Mouse (Mus musculus): ENCODE data around the gene Atp6v0e2. TPM values are rescaled to one million over a fixed set of nuclear protein-coding genes. Genes with fewer than 3 reads are reported as not detected.
A peak's percentile ranks its signal among the peaks of the same experiment; 100 is the strongest.

Atp6v0e2 gene
- polyA plus RNA-seq, 1 experiment from 2014 or later = 190 TPM

DNA sequence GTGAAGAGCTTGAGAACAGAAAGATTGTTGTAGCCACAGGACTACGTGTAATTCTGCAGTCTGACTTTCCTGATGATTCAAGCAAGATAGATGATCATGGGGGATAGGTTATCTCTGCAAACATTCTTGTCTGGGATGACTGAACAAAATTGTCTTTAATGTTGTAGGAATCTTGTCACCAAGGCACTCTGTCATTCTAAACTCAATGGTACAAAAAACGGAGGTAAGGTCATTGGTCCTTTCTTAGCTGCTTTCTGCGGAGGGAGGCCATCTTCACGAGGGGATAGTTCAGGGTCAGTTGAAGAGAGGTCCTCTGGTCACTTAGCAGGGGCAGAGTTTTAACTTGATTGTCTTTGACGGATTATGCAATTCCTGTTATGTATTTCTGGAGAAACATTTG, 41.3 kb downstream of the Atp6v0e2 start:
- DNase-seq (no peak), ATAC-seq (ENCODE audit: low FRiP score, low TSS enrichment) (no peak)
- Histone ChIP-seq H3K9me3 (ENCODE audit: control insufficient read depth, low read length) (no peaks in the 10 kb centered on the region), H3K27me3 (ENCODE audit: control insufficient read depth, insufficient read depth, low read length) (no peaks in the 10 kb centered on the region), H3K36me3 (ENCODE audit: control insufficient read depth, insufficient read depth, low read length) (no peaks in the 10 kb centered on the region), H3K9ac (replicated peaks; ENCODE audit: low read length) (no peak overlapping the region), H3K4me1 (ENCODE audit: control insufficient read depth, insufficient read depth, low read length) (no peaks in the 10 kb centered on the region), H3K27ac (replicated peaks; ENCODE audit: low read depth, low read length) (no peak overlapping the region), H3K4me2 (ENCODE audit: low read length) (no peak overlapping the region), H3K4me3 (replicated peaks; ENCODE audit: low read depth, low read length) (no peak overlapping the region)
- WGBS = 70% methylated on average over 5 of the region's 5 CpGs

DNA sequence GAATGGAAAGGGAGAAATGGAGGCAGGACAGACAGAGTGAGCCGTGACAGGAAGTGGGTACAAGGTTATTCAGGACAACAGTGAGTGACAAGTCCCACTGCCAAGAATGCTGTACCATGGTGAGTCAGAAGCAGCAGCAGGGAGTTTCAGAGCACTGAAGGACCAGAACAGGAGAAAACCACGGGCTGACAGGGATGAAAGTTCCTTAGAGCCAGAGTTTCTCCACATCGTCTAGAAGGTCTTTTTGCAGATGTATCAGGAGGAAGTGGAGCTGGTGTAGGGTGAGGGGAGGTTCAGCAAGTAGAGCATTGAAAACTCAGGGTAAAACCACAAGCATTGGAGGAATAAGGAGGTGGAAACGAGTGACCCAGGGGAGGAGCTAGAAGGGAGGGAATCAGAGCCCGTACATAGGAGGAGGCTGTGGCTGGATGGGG, 41.8 kb downstream of the Atp6v0e2 start:
- ATAC-seq (ENCODE audit: low FRiP score, low TSS enrichment) (no peak), DNase-seq (no peak)
- no peaks in the 10 kb centered on the region for H3K4me1 ChIP-seq (ENCODE audit: control insufficient read depth, insufficient read depth, low read length)
- no peaks in the 10 kb centered on the region for H3K9me3 ChIP-seq (ENCODE audit: control insufficient read depth, low read length)
- no peak overlapping the region for H3K4me3 ChIP-seq (replicated peaks; ENCODE audit: low read depth, low read length)
- WGBS = 47% methylated on average over 5 of the region's 5 CpGs
- H3K27me3 ChIP-seq (ENCODE audit: control insufficient read depth, insufficient read depth, low read length) = no peaks in the 10 kb centered on the region
- no peaks in the 10 kb centered on the region for H3K36me3 ChIP-seq (ENCODE audit: control insufficient read depth, insufficient read depth, low read length)
- no peak overlapping the region for H3K4me2 ChIP-seq (ENCODE audit: low read length)
- H3K9ac ChIP-seq (replicated peaks; ENCODE audit: low read length) = no peak overlapping the region
- H3K27ac ChIP-seq (replicated peaks; ENCODE audit: low read depth, low read length) = no peak overlapping the region

DNA sequence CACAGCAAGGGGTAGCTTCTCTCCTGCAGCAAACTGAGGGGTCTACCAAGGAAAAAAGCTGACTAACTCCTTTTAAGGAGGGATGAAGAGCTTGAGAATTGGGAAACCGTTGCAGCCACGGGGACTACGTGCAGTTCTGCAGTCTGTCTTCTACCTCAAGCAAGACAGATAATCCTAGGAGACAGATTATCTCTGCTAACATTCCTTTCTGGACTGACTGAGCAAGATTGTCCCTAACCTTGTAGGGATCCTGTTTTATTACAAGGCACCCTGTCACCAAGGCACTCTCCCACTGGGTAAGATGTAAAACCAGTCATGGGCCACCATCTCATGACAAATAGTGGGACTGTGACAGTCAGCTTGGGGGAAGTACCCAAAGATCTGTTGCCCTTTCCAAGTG, 43.8 kb downstream of the Atp6v0e2 start:
- DNase-seq (no peak), ATAC-seq (ENCODE audit: low FRiP score, low TSS enrichment) (no peak)
- Histone ChIP-seq H3K27ac (replicated peaks; ENCODE audit: low read depth, low read length) (no peak overlapping the region), H3K4me1 (ENCODE audit: control insufficient read depth, insufficient read depth, low read length) (no peaks in the 10 kb centered on the region), H3K9me3 (ENCODE audit: control insufficient read depth, low read length) (no peaks in the 10 kb centered on the region), H3K9ac (replicated peaks; ENCODE audit: low read length) (no peak overlapping the region), H3K36me3 (ENCODE audit: control insufficient read depth, insufficient read depth, low read length) (no peaks in the 10 kb centered on the region), H3K4me3 (replicated peaks; ENCODE audit: low read depth, low read length) (no peak overlapping the region), H3K27me3 (ENCODE audit: control insufficient read depth, insufficient read depth, low read length) (no peaks in the 10 kb centered on the region), H3K4me2 (ENCODE audit: low read length) (no peak overlapping the region)
- WGBS = 17% methylated on average over 3 of the region's 3 CpGs

DNA sequence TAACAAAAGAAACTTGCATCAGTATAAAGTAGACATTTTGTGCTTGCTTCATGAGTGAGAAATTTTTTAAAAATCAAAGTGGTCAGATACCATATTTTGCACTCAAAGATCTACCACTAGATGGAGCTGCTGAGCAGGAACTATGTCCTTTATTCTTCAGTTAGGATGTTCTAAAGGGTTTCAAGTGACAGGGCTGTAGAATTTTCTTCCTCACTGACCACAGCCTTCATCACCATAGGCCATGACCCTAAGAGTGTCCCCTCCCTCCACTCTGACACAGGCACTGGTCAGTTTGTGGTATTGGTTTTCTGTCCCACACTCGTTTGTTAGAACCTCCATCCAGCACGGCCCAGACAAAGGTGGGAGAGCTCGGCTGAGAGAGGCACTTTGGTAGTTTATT, 44.6 kb downstream of the Atp6v0e2 start:
- Histone ChIP-seq H3K4me1 (ENCODE audit: control insufficient read depth, insufficient read depth, low read length) (no peaks in the 10 kb centered on the region), H3K27ac (replicated peaks; ENCODE audit: low read depth, low read length) (no peak overlapping the region), H3K9ac (replicated peaks; ENCODE audit: low read length) (no peak overlapping the region), H3K9me3 (ENCODE audit: control insufficient read depth, low read length) (no peaks in the 10 kb centered on the region), H3K27me3 (ENCODE audit: control insufficient read depth, insufficient read depth, low read length) (no peaks in the 10 kb centered on the region), H3K4me2 (ENCODE audit: low read length) (no peak overlapping the region), H3K4me3 (replicated peaks; ENCODE audit: low read depth, low read length) (no peak overlapping the region), H3K36me3 (ENCODE audit: control insufficient read depth, insufficient read depth, low read length) (no peaks in the 10 kb centered on the region)
- ATAC-seq (ENCODE audit: low FRiP score, low TSS enrichment) = no peak
- peak; percentile 92 for DNase-seq
- WGBS = 72% methylated on average over 3 of the region's 3 CpGs

DNA sequence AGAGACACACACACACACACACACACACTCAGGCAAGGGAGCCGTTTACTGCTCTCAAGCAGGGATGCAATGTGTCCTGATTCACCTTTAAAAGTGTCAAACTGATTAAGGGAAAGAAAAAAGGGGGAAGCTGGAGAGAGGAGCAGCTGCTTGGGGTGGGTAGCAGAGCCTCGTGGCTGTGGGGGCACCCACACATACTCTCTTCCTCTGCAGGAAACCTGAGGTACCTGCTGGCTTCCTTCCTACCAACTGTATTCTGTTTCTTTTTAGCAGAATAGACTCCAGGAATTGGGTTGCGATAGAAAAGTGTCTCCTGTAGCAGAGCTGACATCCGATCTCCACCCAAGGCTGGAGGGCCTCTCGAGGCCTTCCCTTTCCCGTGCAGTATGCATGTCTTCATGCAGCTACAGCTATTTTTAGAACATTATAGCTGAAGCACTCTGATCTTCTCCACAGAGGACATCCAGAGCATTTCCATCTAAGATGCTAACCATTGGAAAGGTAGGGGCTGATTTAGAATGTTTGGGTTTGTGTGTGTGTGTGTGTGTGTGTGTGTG, 51.9 kb downstream of the Atp6v0e2 start, which contains the start of gene Gm45021:
Gm45021 (plus strand) TSS at position 417 of the 557 bp plus-strand sequence.
- Histone ChIP-seq H3K4me1 (ENCODE audit: control insufficient read depth, insufficient read depth, low read length) (0 out of 2 replicates have a peak, but pooled peaks cover 6% of the 10 kb centered on the region), H3K36me3 (ENCODE audit: control insufficient read depth, insufficient read depth, low read length) (no peaks in the 10 kb centered on the region), H3K27me3 (ENCODE audit: control insufficient read depth, insufficient read depth, low read length) (no peaks in the 10 kb centered on the region), H3K9me3 (ENCODE audit: control insufficient read depth, low read length) (no peaks in the 10 kb centered on the region), H3K9ac (replicated peaks; ENCODE audit: low read length) (no peak within 1 kb of the TSS), H3K27ac (replicated peaks; ENCODE audit: low read depth, low read length) (no peak within 1 kb of the TSS), H3K4me2 (ENCODE audit: low read length) (no peak within 1 kb of the TSS), H3K4me3 (replicated peaks; ENCODE audit: low read depth, low read length) (no peak within 1 kb of the TSS)
- no peak for ATAC-seq (ENCODE audit: low FRiP score, low TSS enrichment)
- 76% methylated on average over 6 of the region's 6 CpGs for WGBS
- no peak for DNase-seq

Other genes with a start within 250 kb of the Atp6v0e2 start
- gene Krba1, start 142.0 kb upstream of the Atp6v0e2 start, polyA plus RNA-seq (2014; fragmentation: Nextera tagmentation; extraction: Ambion mirVana) = 28.0 and 30.3 TPM in 2 replicates
- gene Zfp467, start 91.8 kb upstream of the Atp6v0e2 start, polyA plus RNA-seq (2014; fragmentation: Nextera tagmentation; extraction: Ambion mirVana) = 31.1 and 38.8 TPM in 2 replicates
- 0.39 and 0.49 TPM in 2 replicates for gene Sspo, start 89.4 kb upstream of the Atp6v0e2 start, polyA plus RNA-seq (2014; fragmentation: Nextera tagmentation; extraction: Ambion mirVana)
- 11.0 and 20.1 TPM in 2 replicates for gene Lrrc61, start 17.2 kb downstream of the Atp6v0e2 start, polyA plus RNA-seq (2014; fragmentation: Nextera tagmentation; extraction: Ambion mirVana)
- 1.5 and 3.6 TPM in 2 replicates for gene Rarres2, start 35.2 kb downstream of the Atp6v0e2 start, polyA plus RNA-seq (2014; fragmentation: Nextera tagmentation; extraction: Ambion mirVana)
- gene Gm45021, start 52.0 kb downstream of the Atp6v0e2 start, polyA plus RNA-seq (2014; fragmentation: Nextera tagmentation; extraction: Ambion mirVana) = not detected in 2 replicates
- 44.3 and 47.0 TPM in 2 replicates for gene Repin1, start 56.3 kb downstream of the Atp6v0e2 start, polyA plus RNA-seq (2014; fragmentation: Nextera tagmentation; extraction: Ambion mirVana)
- gene Gm44965, start 56.3 kb downstream of the Atp6v0e2 start, polyA plus RNA-seq (2014; fragmentation: Nextera tagmentation; extraction: Ambion mirVana) = 0.94 TPM in 1 of 2 replicates, not detected in the other
- 14.6 and 17.5 TPM in 2 replicates for gene Zfp775, start 64.4 kb downstream of the Atp6v0e2 start, polyA plus RNA-seq (2014; fragmentation: Nextera tagmentation; extraction: Ambion mirVana)
- gene AI854703, start 89.1 kb downstream of the Atp6v0e2 start, polyA plus RNA-seq (2014; fragmentation: Nextera tagmentation; extraction: Ambion mirVana) = 14.2 and 17.8 TPM in 2 replicates
- gene Gimap8, start 109.6 kb downstream of the Atp6v0e2 start, polyA plus RNA-seq (2014; fragmentation: Nextera tagmentation; extraction: Ambion mirVana) = 0.17 and 0.32 TPM in 2 replicates
- 0.98 and 2.1 TPM in 2 replicates for gene Gimap9, start 138.5 kb downstream of the Atp6v0e2 start, polyA plus RNA-seq (2014; fragmentation: Nextera tagmentation; extraction: Ambion mirVana)
- gene Gimap4, start 146.9 kb downstream of the Atp6v0e2 start, polyA plus RNA-seq (2014; fragmentation: Nextera tagmentation; extraction: Ambion mirVana) = 0.63 and 1.4 TPM in 2 replicates
- gene Gimap6, start 170.6 kb downstream of the Atp6v0e2 start, polyA plus RNA-seq (2014; fragmentation: Nextera tagmentation; extraction: Ambion mirVana) = 3.9 and 8.0 TPM in 2 replicates
- gene Gm28053, start 181.0 kb downstream of the Atp6v0e2 start, polyA plus RNA-seq (2014; fragmentation: Nextera tagmentation; extraction: Ambion mirVana) = 1.00 TPM in 1 of 2 replicates, not detected in the other
- gene Gimap7, start 181.0 kb downstream of the Atp6v0e2 start, polyA plus RNA-seq (2014; fragmentation: Nextera tagmentation; extraction: Ambion mirVana) = not detected in 2 replicates
- 2.8 and 5.2 TPM in 2 replicates for gene Gimap1, start 201.4 kb downstream of the Atp6v0e2 start, polyA plus RNA-seq (2014; fragmentation: Nextera tagmentation; extraction: Ambion mirVana)
- 0.71 and 0.78 TPM in 2 replicates for gene Gimap5, start 208.6 kb downstream of the Atp6v0e2 start, polyA plus RNA-seq (2014; fragmentation: Nextera tagmentation; extraction: Ambion mirVana)
- not detected in 2 replicates for gene Gimap3, start 233.2 kb downstream of the Atp6v0e2 start, polyA plus RNA-seq (2014; fragmentation: Nextera tagmentation; extraction: Ambion mirVana)